Mouse (Mus musculus): ENCODE results near the gene Prkcb. TPM values are rescaled to one million over a fixed set of nuclear protein-coding genes. Genes with fewer than 3 reads are reported as not detected.

Prkcb gene
- polyA plus RNA-seq, 1 experiment from 2014 or later = 8.8 TPM

- no peaks in the 10 kb centered on the region for H3K4me1 ChIP-seq (ENCODE audit: control insufficient read depth, insufficient read depth, low read length)
- no peak overlapping the region for H3K4me2 ChIP-seq (ENCODE audit: low read depth, low read length)
- 75% methylated on average over 4 of the region's 4 CpGs for WGBS
- no peak overlapping the region for H3K27ac ChIP-seq (replicated peaks; ENCODE audit: low read depth, low read length)
- H3K9me3 ChIP-seq (ENCODE audit: control insufficient read depth, low read length) = no peaks in the 10 kb centered on the region
- DNase-seq (ENCODE audit: low spot score) (no peak), ATAC-seq (ENCODE audit: low read depth) (no peak)
- no peaks in the 10 kb centered on the region for H3K36me3 ChIP-seq (ENCODE audit: control insufficient read depth, insufficient read depth, low read length)
- no peak overlapping the region for H3K9ac ChIP-seq (ENCODE audit: low read depth, low read length)
- peaks cover 7% of the 10 kb centered on the region for H3K27me3 ChIP-seq (replicated peaks; ENCODE audit: control insufficient read depth, insufficient read depth, low read length)
- no peak overlapping the region for H3K4me3 ChIP-seq (ENCODE audit: low read depth, low read length)
These were observed 6.8 kb downstream of the Prkcb start for GRCm38 (mm10) chr7:122295363-122295762.

- WGBS = 77% methylated on average over 1 of the region's 1 CpGs
- ATAC-seq (ENCODE audit: low read depth) (no peak), DNase-seq (ENCODE audit: low spot score) (no peak)
- no peak overlapping the region for H3K4me2 ChIP-seq (ENCODE audit: low read depth, low read length)
- H3K4me1 ChIP-seq (ENCODE audit: control insufficient read depth, insufficient read depth, low read length) = no peaks in the 10 kb centered on the region
- no peak overlapping the region for H3K4me3 ChIP-seq (ENCODE audit: low read depth, low read length)
- H3K27ac ChIP-seq (replicated peaks; ENCODE audit: low read depth, low read length) = no peak overlapping the region
- H3K9me3 ChIP-seq (ENCODE audit: control insufficient read depth, low read length) = no peaks in the 10 kb centered on the region
- H3K9ac ChIP-seq (ENCODE audit: low read depth, low read length) = no peak overlapping the region
- no peaks in the 10 kb centered on the region for H3K27me3 ChIP-seq (replicated peaks; ENCODE audit: control insufficient read depth, insufficient read depth, low read length)
- no peaks in the 10 kb centered on the region for H3K36me3 ChIP-seq (ENCODE audit: control insufficient read depth, insufficient read depth, low read length)
These were observed 7.8 kb downstream of the Prkcb start for GRCm38 (mm10) chr7:122296331-122296730.

GRCm38 (mm10) chr7:122296805-122297204 is 8.3 kb downstream of the Prkcb start:
- Histone ChIP-seq H3K27ac (replicated peaks; ENCODE audit: low read depth, low read length) (no peak overlapping the region), H3K4me3 (ENCODE audit: low read depth, low read length) (no peak overlapping the region), H3K4me2 (ENCODE audit: low read depth, low read length) (no peak overlapping the region), H3K36me3 (ENCODE audit: control insufficient read depth, insufficient read depth, low read length) (no peaks in the 10 kb centered on the region), H3K4me1 (ENCODE audit: control insufficient read depth, insufficient read depth, low read length) (no peaks in the 10 kb centered on the region), H3K9me3 (ENCODE audit: control insufficient read depth, low read length) (no peaks in the 10 kb centered on the region), H3K27me3 (replicated peaks; ENCODE audit: control insufficient read depth, insufficient read depth, low read length) (no peaks in the 10 kb centered on the region), H3K9ac (ENCODE audit: low read depth, low read length) (no peak overlapping the region)
- DNase-seq (ENCODE audit: low spot score) (no peak), ATAC-seq (ENCODE audit: low read depth) (no peak)
- whole genome bisulfite sequencing = 82% methylated on average over 3 of the region's 3 CpGs

- WGBS = 62% methylated on average over 3 of the region's 3 CpGs
- Histone ChIP-seq H3K9me3 (ENCODE audit: control insufficient read depth, low read length) (no peaks in the 10 kb centered on the region), H3K27me3 (replicated peaks; ENCODE audit: control insufficient read depth, insufficient read depth, low read length) (no peaks in the 10 kb centered on the region), H3K4me1 (ENCODE audit: control insufficient read depth, insufficient read depth, low read length) (no peaks in the 10 kb centered on the region), H3K27ac (replicated peaks; ENCODE audit: low read depth, low read length) (no peak overlapping the region), H3K4me3 (ENCODE audit: low read depth, low read length) (no peak overlapping the region), H3K9ac (ENCODE audit: low read depth, low read length) (no peak overlapping the region), H3K4me2 (ENCODE audit: low read depth, low read length) (no peak overlapping the region), H3K36me3 (ENCODE audit: control insufficient read depth, insufficient read depth, low read length) (no peaks in the 10 kb centered on the region)
- ATAC-seq (ENCODE audit: low read depth) (no peak), DNase-seq (ENCODE audit: low spot score) (no peak)
These were observed 9.1 kb downstream of the Prkcb start for GRCm38 (mm10) chr7:122297627-122298026.

DNA sequence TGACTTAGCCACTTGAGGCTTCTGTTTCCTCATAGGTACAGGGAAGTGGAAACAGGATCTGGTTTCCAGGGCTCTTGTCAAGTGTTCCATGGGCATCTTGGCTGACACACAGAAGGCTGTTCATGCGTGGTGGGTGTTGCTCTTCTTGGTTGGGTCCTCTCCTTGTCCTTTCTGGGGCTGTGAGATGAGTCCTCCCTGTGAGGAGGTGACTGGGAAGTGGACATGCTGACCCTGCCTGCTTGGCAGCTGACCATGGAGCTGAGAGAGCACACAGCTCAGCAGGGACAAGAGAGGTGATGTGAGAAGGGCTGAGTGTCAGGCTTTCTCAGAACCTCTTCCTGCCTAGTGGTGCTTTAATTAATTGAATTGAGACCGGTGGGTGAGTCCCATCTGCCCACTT is 10.2 kb downstream of the Prkcb start:
- DNase-seq (ENCODE audit: low spot score) (no peak), ATAC-seq (ENCODE audit: low read depth) (no peak)
- Histone ChIP-seq H3K9ac (ENCODE audit: low read depth, low read length) (no peak overlapping the region), H3K36me3 (ENCODE audit: control insufficient read depth, insufficient read depth, low read length) (no peaks in the 10 kb centered on the region), H3K4me1 (ENCODE audit: control insufficient read depth, insufficient read depth, low read length) (no peaks in the 10 kb centered on the region), H3K9me3 (ENCODE audit: control insufficient read depth, low read length) (no peaks in the 10 kb centered on the region), H3K4me3 (ENCODE audit: low read depth, low read length) (no peak overlapping the region), H3K27me3 (replicated peaks; ENCODE audit: control insufficient read depth, insufficient read depth, low read length) (no peaks in the 10 kb centered on the region), H3K4me2 (ENCODE audit: low read depth, low read length) (no peak overlapping the region), H3K27ac (replicated peaks; ENCODE audit: low read depth, low read length) (no peak overlapping the region)
- WGBS = 82% methylated on average over 2 of the region's 2 CpGs

GRCm38 (mm10) chr7:122300538-122300937 is 12.0 kb downstream of the Prkcb start:
- Histone ChIP-seq H3K36me3 (ENCODE audit: control insufficient read depth, insufficient read depth, low read length) (no peaks in the 10 kb centered on the region), H3K9me3 (ENCODE audit: control insufficient read depth, low read length) (no peaks in the 10 kb centered on the region), H3K27ac (replicated peaks; ENCODE audit: low read depth, low read length) (no peak overlapping the region), H3K4me3 (ENCODE audit: low read depth, low read length) (no peak overlapping the region), H3K9ac (ENCODE audit: low read depth, low read length) (no peak overlapping the region), H3K4me2 (ENCODE audit: low read depth, low read length) (no peak overlapping the region), H3K27me3 (replicated peaks; ENCODE audit: control insufficient read depth, insufficient read depth, low read length) (no peaks in the 10 kb centered on the region), H3K4me1 (ENCODE audit: control insufficient read depth, insufficient read depth, low read length) (no peaks in the 10 kb centered on the region)
- ATAC-seq (ENCODE audit: low read depth) = no peak
- 78% methylated on average over 4 of the region's 4 CpGs for WGBS
- no peak for DNase-seq (ENCODE audit: low spot score)

DNA sequence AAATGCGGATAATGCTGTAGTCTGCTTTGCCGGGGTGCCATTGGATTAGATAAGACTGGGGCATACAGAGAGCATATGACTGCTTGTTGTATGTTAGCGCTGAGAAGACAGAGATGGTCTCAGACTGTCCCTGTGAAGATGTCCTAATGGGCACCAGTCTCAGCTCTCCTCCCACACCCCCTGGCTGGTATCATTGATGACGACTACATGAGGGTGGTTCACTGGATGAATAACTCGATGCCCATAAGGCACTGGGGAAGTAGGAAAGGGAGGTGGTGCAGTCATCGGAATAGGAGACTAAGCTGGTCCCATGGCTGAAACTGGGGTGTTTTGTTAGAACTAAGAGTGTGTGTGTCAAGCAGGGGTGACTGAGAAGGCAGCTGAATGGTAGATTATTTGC is 14.0 kb downstream of the Prkcb start:
- 89% methylated on average over 6 of the region's 6 CpGs for WGBS
- Histone ChIP-seq H3K9me3 (ENCODE audit: control insufficient read depth, low read length) (no peaks in the 10 kb centered on the region), H3K4me3 (ENCODE audit: low read depth, low read length) (no peak overlapping the region), H3K4me1 (ENCODE audit: control insufficient read depth, insufficient read depth, low read length) (no peaks in the 10 kb centered on the region), H3K4me2 (ENCODE audit: low read depth, low read length) (no peak overlapping the region), H3K9ac (ENCODE audit: low read depth, low read length) (no peak overlapping the region), H3K36me3 (ENCODE audit: control insufficient read depth, insufficient read depth, low read length) (no peaks in the 10 kb centered on the region), H3K27ac (replicated peaks; ENCODE audit: low read depth, low read length) (no peak overlapping the region), H3K27me3 (replicated peaks; ENCODE audit: control insufficient read depth, insufficient read depth, low read length) (no peaks in the 10 kb centered on the region)
- no peak for DNase-seq (ENCODE audit: low spot score)
- no peak for ATAC-seq (ENCODE audit: low read depth)

DNA sequence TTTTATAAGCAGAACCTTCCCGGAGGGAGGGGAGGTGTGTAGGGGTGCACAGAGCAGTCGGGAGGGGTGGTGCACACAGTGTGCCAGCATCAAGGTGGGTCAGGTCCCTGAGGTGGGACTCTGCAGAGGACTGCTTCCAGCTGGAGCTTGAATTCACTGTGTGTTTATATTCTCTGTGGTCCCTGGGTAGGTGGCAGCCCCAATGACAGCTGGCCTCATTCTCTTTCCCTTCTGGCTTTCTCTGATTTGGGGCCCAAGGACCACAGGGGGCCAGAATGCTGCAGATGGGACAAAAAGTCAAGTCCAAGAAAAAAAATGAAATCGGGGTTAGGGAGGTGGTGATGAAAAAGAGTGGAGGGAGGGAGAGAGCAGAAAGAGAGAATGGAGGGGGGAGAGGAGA is 15.4 kb downstream of the Prkcb start:
- Histone ChIP-seq H3K9me3 (ENCODE audit: control insufficient read depth, low read length) (no peaks in the 10 kb centered on the region), H3K27me3 (replicated peaks; ENCODE audit: control insufficient read depth, insufficient read depth, low read length) (no peaks in the 10 kb centered on the region), H3K36me3 (ENCODE audit: control insufficient read depth, insufficient read depth, low read length) (no peaks in the 10 kb centered on the region), H3K27ac (replicated peaks; ENCODE audit: low read depth, low read length) (no peak overlapping the region), H3K4me2 (ENCODE audit: low read depth, low read length) (no peak overlapping the region), H3K9ac (ENCODE audit: low read depth, low read length) (no peak overlapping the region), H3K4me3 (ENCODE audit: low read depth, low read length) (no peak overlapping the region), H3K4me1 (ENCODE audit: control insufficient read depth, insufficient read depth, low read length) (no peaks in the 10 kb centered on the region)
- DNase-seq (ENCODE audit: low spot score) (no peak), ATAC-seq (ENCODE audit: low read depth) (no peak)
- WGBS = 63% methylated on average over 3 of the region's 3 CpGs

GRCm38 (mm10) chr7:122304521-122304920 is 16.0 kb downstream of the Prkcb start:
- ATAC-seq (ENCODE audit: low read depth) = no peak
- Histone ChIP-seq H3K27me3 (replicated peaks; ENCODE audit: control insufficient read depth, insufficient read depth, low read length) (no peaks in the 10 kb centered on the region), H3K36me3 (ENCODE audit: control insufficient read depth, insufficient read depth, low read length) (no peaks in the 10 kb centered on the region), H3K4me1 (ENCODE audit: control insufficient read depth, insufficient read depth, low read length) (no peaks in the 10 kb centered on the region), H3K4me2 (ENCODE audit: low read depth, low read length) (no peak overlapping the region), H3K9me3 (ENCODE audit: control insufficient read depth, low read length) (no peaks in the 10 kb centered on the region), H3K27ac (replicated peaks; ENCODE audit: low read depth, low read length) (no peak overlapping the region), H3K4me3 (ENCODE audit: low read depth, low read length) (no peak overlapping the region), H3K9ac (ENCODE audit: low read depth, low read length) (no peak overlapping the region)
- no peak for DNase-seq (ENCODE audit: low spot score)
- WGBS = 84% methylated on average over 2 of the region's 2 CpGs
